Mouse (Mus musculus) MEL (cell line): Measurements from ENCODE around the gene Accs. TPM values are rescaled to one million over a fixed set of nuclear protein-coding genes. Genes with fewer than 3 reads are reported as not detected.

Experiments used
- DNase-seq: peaks from one replicate; pipeline ENCODE4 v3.0.0; 2011; ENCODE audit warnings: low read depth, low spot score
- H3K27ac ChIP-seq: 2 replicates; pipeline ENCODE4 v1.5.1; 2012; ENCODE audit warnings: low read depth, mild to moderate bottlenecking, control low read depth, low read length, moderate library complexity; ENCODE audit not compliant: control insufficient read depth
- H3K27me3 ChIP-seq, 2 experiments: fragments of 150-350 bp in 1 of 2; sonication (generic) in 1 of 2; 2 replicates each; pipeline ENCODE4 v1.6.1; 2012; ENCODE audit warnings: low read length in 2 of 2, mild to moderate bottlenecking in 2 of 2, improper control_type of control experiment in 1 of 2, moderate library complexity in 1 of 2; ENCODE audit not compliant: insufficient read depth in 2 of 2, control insufficient read depth in 1 of 2
- H3K36me3 ChIP-seq, 2 experiments: 2 replicates each; pipeline ENCODE4 v1.6.1; 2012 to 2014; ENCODE audit warnings: low read length in 2 of 2, improper control_type of control experiment in 1 of 2, inconsistent platforms in 1 of 2, mild to moderate bottlenecking in 1 of 2; ENCODE audit not compliant: insufficient read depth in 2 of 2, control insufficient read depth in 1 of 2
- H3K4me1 ChIP-seq, 2 experiments: fragments of 150-350 bp in 1 of 2; sonication (generic) in 1 of 2; 2 replicates each; pipeline ENCODE4 v1.6.1; 2012; ENCODE audit warnings: low read length in 2 of 2, improper control_type of control experiment in 1 of 2, mild to moderate bottlenecking in 1 of 2; ENCODE audit not compliant: insufficient read depth in 2 of 2, control insufficient read depth in 1 of 2
- H3K4me3 ChIP-seq, 2 experiments: fragments of 150-350 bp in 1 of 2; sonication (generic) in 1 of 2; 2 replicates each; pipeline ENCODE4 v1.5.1; 2012; ENCODE audit warnings: low read depth in 2 of 2, low read length in 2 of 2, mild to moderate bottlenecking in 2 of 2, moderate library complexity in 2 of 2, control low read depth in 1 of 2, improper control_type of control experiment in 1 of 2; ENCODE audit not compliant: control insufficient read depth in 1 of 2, insufficient read depth in 1 of 2
- H3K79me2 ChIP-seq: 2 replicates; pipeline ENCODE4 v1.6.1; 2012; ENCODE audit warnings: mild to moderate bottlenecking, low read length, moderate library complexity; ENCODE audit not compliant: control insufficient read depth, poor library complexity, insufficient read depth
- H3K9ac ChIP-seq: 2 replicates; pipeline ENCODE4 v1.6.1; 2012; ENCODE audit warnings: low read depth, mild to moderate bottlenecking, control low read depth, low read length, moderate library complexity; ENCODE audit not compliant: control insufficient read depth, poor library complexity, severe bottlenecking
- H3K9me3 ChIP-seq: fragments of 150-350 bp; sonication (generic); replicated peaks from 2 replicates; pipeline ENCODE4 v1.6.1; 2012; ENCODE audit warnings: mild to moderate bottlenecking, low read length, improper control_type of control experiment, moderate library complexity; ENCODE audit not compliant: insufficient read depth
- CHD1 ChIP-seq: IDR thresholded peaks from 2 replicates; pipeline ENCODE4 v1.6.1; 2012; ENCODE audit warnings: low read depth, mild to moderate bottlenecking, inconsistent platforms, low read length, improper control_type of control experiment
- CTCF ChIP-seq, 3 experiments: IDR thresholded peaks in 2 of 3; conservative IDR thresholded peaks in 1 of 3; 2 replicates each; pipeline ENCODE4 v1.5.1; 2011 to 2012; ENCODE audit warnings: low read length in 3 of 3, low read depth in 2 of 3, mild to moderate bottlenecking in 2 of 3, improper control_type of control experiment in 1 of 3, inconsistent platforms in 1 of 3, mixed read lengths in 1 of 3, moderate library complexity in 1 of 3; ENCODE audit not compliant: control insufficient read depth in 1 of 3, insufficient read depth in 1 of 3, poor library complexity in 1 of 3, severe bottlenecking in 1 of 3
- ELF1 ChIP-seq: IDR thresholded peaks from 2 replicates; pipeline ENCODE4 v1.6.1; 2014; ENCODE audit warnings: low read depth, mild to moderate bottlenecking, inconsistent platforms, low read length, improper control_type of control experiment, moderate library complexity
- HCFC1 ChIP-seq: IDR thresholded peaks from 2 replicates; pipeline ENCODE4 v1.6.1; 2012; ENCODE audit warnings: low read depth, mild to moderate bottlenecking, inconsistent platforms, low read length, improper control_type of control experiment, moderate library complexity
- MAFK ChIP-seq: IDR thresholded peaks from 2 replicates; pipeline ENCODE4 v1.6.1; 2011; ENCODE audit warnings: low read depth, mild to moderate bottlenecking, low read length, improper control_type of control experiment, borderline replicate concordance
- MAX ChIP-seq: IDR thresholded peaks from 2 replicates; pipeline ENCODE4 v1.6.1; 2011; ENCODE audit warnings: low read length, improper control_type of control experiment
- MAZ ChIP-seq: IDR thresholded peaks from 2 replicates; pipeline ENCODE4 v1.6.1; 2012; ENCODE audit warnings: low read depth, mild to moderate bottlenecking, inconsistent platforms, low read length, improper control_type of control experiment
- MEF2A ChIP-seq: IDR thresholded peaks from 2 replicates; pipeline ENCODE4 v1.6.1; 2014; ENCODE audit warnings: low read depth, mild to moderate bottlenecking, inconsistent platforms, low read length, improper control_type of control experiment; ENCODE audit not compliant: poor library complexity, insufficient replicate concordance, severe bottlenecking; ENCODE audit errors: extremely low read depth
- MXI1 ChIP-seq: IDR thresholded peaks from 2 replicates; pipeline ENCODE4 v1.6.1; 2011; ENCODE audit warnings: mild to moderate bottlenecking, low read depth, low read length, improper control_type of control experiment
- NELFE ChIP-seq: IDR thresholded peaks from 2 replicates; pipeline ENCODE4 v1.6.1; 2011; ENCODE audit warnings: low read depth, low read length, improper control_type of control experiment
- NRF1 ChIP-seq: IDR thresholded peaks from 2 replicates; pipeline ENCODE4 v1.6.1; 2014; ENCODE audit warnings: low read depth, mild to moderate bottlenecking, inconsistent platforms, low read length, improper control_type of control experiment, moderate library complexity; ENCODE audit not compliant: poor library complexity, insufficient read depth, severe bottlenecking
- RAD21 ChIP-seq: IDR thresholded peaks from 2 replicates; pipeline ENCODE4 v1.6.1; 2011; ENCODE audit warnings: mild to moderate bottlenecking, low read depth, low read length, improper control_type of control experiment
- SIN3A ChIP-seq: IDR thresholded peaks from 2 replicates; pipeline ENCODE4 v1.6.1; 2012; ENCODE audit warnings: low read length, improper control_type of control experiment, inconsistent platforms
- SMC3 ChIP-seq: IDR thresholded peaks from 2 replicates; pipeline ENCODE4 v1.6.1; 2011; ENCODE audit warnings: low read depth, low read length, improper control_type of control experiment
- TAL1 ChIP-seq: IDR thresholded peaks from 2 replicates; pipeline ENCODE4 v1.6.1; 2012; ENCODE audit warnings: mild to moderate bottlenecking, inconsistent platforms, low read length, moderate library complexity, mixed read lengths
- TCF12 ChIP-seq: IDR thresholded peaks from 2 replicates; pipeline ENCODE4 v1.6.1; 2014; ENCODE audit warnings: low read depth, mild to moderate bottlenecking, inconsistent platforms, low read length, improper control_type of control experiment, moderate library complexity
- ZC3H11A ChIP-seq: IDR thresholded peaks from 2 replicates; pipeline ENCODE4 v1.6.1; 2012; ENCODE audit warnings: low read depth, mild to moderate bottlenecking, inconsistent platforms, low read length, improper control_type of control experiment
- ZMIZ1 ChIP-seq: IDR thresholded peaks from 2 replicates; pipeline ENCODE4 v1.6.1; 2012; ENCODE audit warnings: low read depth, mild to moderate bottlenecking, inconsistent platforms, low read length, improper control_type of control experiment, moderate library complexity
- polyA plus RNA-seq, 2 experiments: library from polyadenylated mRNA; stranded (reverse) in 1 of 2; unstranded in 1 of 2; fragments of >175 nt in 1 of 2; fragments of >200 nt in 1 of 2; gene quantifications; 2 replicates each; pipeline versions ENCODE4 v1.2.1 to v1.2.4; 2012; ENCODE audit warnings: low replicate concordance in 2 of 2, low read depth in 1 of 2; ENCODE audit not compliant: insufficient read length in 2 of 2, insufficient read depth in 1 of 2, missing spikeins in 1 of 2
- total RNA-seq: library from RNA; depleted of rRNA; stranded (reverse); fragments of 300-350 nt; gene quantifications from 2 replicates; pipeline ENCODE4 v1.2.3, GENCODE M21; 2012

The Accs gene
- total and polyA plus RNA-seq, 3 experiments = 1.0 to 4.5 TPM; not detected in 1

GRCm38 (mm10) chr2:93871411-93871925 lies 21.7 kb upstream of the Accs start:
- Histone ChIP-seq H3K9ac (no peak overlapping the region), H3K27ac (no peak overlapping the region), H3K36me3 (no peaks in the 10 kb centered on the region), H3K4me3 (no peak overlapping the region), H3K79me2 (no peaks in the 10 kb centered on the region), H3K27me3 (peaks cover 11 to 21% of the 10 kb centered on the region in 2 experiments), H3K4me1 (no peaks in the 10 kb centered on the region), H3K9me3 (no peaks in the 10 kb centered on the region)
- no peak for DNase-seq
- TF ChIP-seq CHD1 (no peak), RAD21 (no peak), ZC3H11A (no peak), MAZ (no peak), NELFE (no peak), MAX (no peak), TCF12 (no peak), NRF1 (no peak), TAL1 (no peak), SIN3A (no peak), ELF1 (no peak), MAFK (no peak)
- TF ChIP-seq, all 39 proteins: peak for 0

DNA sequence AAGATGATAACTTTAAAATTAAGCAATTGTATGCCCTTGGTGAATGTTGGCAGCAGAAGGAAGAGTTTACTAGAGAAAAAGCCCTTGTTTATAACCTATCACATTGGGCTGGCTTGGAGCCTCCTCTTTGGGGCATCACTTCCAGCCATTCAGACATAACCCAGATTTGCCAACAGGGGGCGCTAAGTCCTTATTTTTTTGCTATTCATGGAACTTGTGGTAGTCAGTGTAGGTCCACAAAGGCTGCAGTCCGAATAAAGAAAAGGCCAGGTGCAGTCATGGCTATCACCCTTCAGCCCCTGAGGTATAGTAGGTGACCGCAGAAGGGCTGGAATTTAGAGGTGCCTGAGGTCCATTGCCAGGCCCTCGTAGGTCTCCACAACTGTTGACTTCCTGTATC lies 21.1 kb upstream of the Accs start:
- no peaks in the 10 kb centered on the region for H3K36me3 ChIP-seq
- H3K4me3 ChIP-seq = no peak overlapping the region
- TF ChIP-seq SMC3 (peak; percentile 53), CHD1 (no peak), HCFC1 (no peak), TCF12 (no peak), CTCF (IDR thresholded peaks at IDR 0.05 in 2 of 3, conservative IDR thresholded peaks at IDR 0.05 in 1 of 3; ENCODE audit: control insufficient read depth in 1 of 3, insufficient read depth in 1 of 3, low read depth in 2 of 3, low read length in 3 of 3, poor library complexity in 1 of 3, severe bottlenecking in 1 of 3) (peak; percentile 55 to 73 (median 56)), RAD21 (peak; percentile 71), ZMIZ1 (no peak), MXI1 (no peak), ZC3H11A (peak; percentile 24; the same call in 1 of the 2 replicates), MEF2A (no peak)
- no peak overlapping the region for H3K27ac ChIP-seq
- peaks cover 15 to 24% of the 10 kb centered on the region in 2 experiments for H3K27me3 ChIP-seq
- no peak overlapping the region for H3K9ac ChIP-seq
- H3K4me1 ChIP-seq = no peaks in the 10 kb centered on the region
- no peaks in the 10 kb centered on the region for H3K79me2 ChIP-seq
- peak; percentile 57 for DNase-seq
- no peaks in the 10 kb centered on the region for H3K9me3 ChIP-seq
